Mouse (Mus musculus) thymus, adult 2 months (tissue): ENCODE results near the gene Tmf1.

Experiments used
- CTCF ChIP-seq: fragments of 200-500 bp; IDR thresholded peaks from 2 replicates; pipeline ENCODE4 v1.5.1; 2012; ENCODE audit warnings: mild to moderate bottlenecking, control low read depth, low read length, moderate library complexity, borderline replicate concordance; ENCODE audit not compliant: control insufficient read depth, poor library complexity, insufficient read depth; ENCODE audit errors: extremely low read depth
- POLR2A ChIP-seq: fragments of 200-500 bp; IDR thresholded peaks from 2 replicates; pipeline ENCODE4 v1.6.1; 2012; ENCODE audit warnings: mild to moderate bottlenecking, low read length, control low read depth, moderate library complexity; ENCODE audit not compliant: control insufficient read depth, poor library complexity, insufficient read depth; ENCODE audit errors: extremely low read depth

DNA sequence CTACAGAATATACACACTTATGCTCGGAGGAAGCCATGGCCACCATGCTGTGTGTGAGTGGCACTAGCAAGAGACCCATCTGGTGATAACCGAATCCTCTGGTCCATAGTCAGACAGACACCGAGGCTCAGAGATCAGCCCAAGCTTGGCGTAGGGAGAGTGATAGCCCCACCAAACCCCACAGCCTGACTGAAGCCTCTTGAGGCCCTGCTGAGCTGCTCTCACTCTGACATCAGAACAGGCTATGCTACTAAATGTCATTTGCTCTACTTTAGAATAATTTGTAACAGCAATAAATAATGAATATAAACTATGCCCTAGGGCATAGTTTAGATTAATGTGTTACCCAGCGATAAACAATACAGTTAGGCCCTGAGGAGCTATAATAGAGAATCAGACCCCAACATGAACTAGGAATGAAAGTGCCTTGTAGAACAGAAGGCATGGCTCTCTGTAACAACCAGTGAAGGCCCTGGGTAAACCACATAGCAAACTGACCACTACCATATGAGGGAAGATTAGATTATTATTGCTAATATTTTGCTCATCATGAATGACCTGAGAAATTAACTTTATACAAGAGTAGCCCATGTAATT lies 46.1 kb downstream of the Tmf1 start:
- TF ChIP-seq POLR2A (no peak), CTCF (no peak)
